Mouse (Mus musculus) testis, adult 2 months (tissue): ENCODE results near the gene Kazn.

Experiments
- CTCF ChIP-seq: fragments of 200-500 bp; IDR thresholded peaks from 2 replicates; pipeline ENCODE4 v1.5.1; 2012; ENCODE audit warnings: low read depth, mild to moderate bottlenecking, inconsistent platforms, low read length, moderate library complexity; ENCODE audit not compliant: control insufficient read depth, insufficient read depth, insufficient replicate concordance
- POLR2A ChIP-seq: fragments of 200-500 bp; IDR thresholded peaks from 2 replicates; pipeline ENCODE4 v1.6.1; 2012; ENCODE audit warnings: low read depth, mild to moderate bottlenecking, inconsistent platforms, low read length, moderate library complexity; ENCODE audit not compliant: control insufficient read depth

GRCm38 (mm10) chr4:142169636-142170035 lies 69.6 kb downstream of the Kazn start:
- TF ChIP-seq CTCF: no peak
- no peak for TF ChIP-seq POLR2A
